Mouse (Mus musculus): ENCODE data around the gene Limk2. TPM values are rescaled to one million over a fixed set of nuclear protein-coding genes. Genes with fewer than 3 reads are reported as not detected.

Gene Limk2
- total RNA-seq, 2 experiments from 2014 or later: 95.5 to 98.4 TPM

GRCm38 (mm10) chr11:3297871-3298812 is 110.8 kb downstream of the Limk2 start:
- DNase-seq: no peak

- no peak for DNase-seq
Measured at GRCm38 (mm10) chr11:3296056-3296455, 112.9 kb downstream of the Limk2 start.

DNA sequence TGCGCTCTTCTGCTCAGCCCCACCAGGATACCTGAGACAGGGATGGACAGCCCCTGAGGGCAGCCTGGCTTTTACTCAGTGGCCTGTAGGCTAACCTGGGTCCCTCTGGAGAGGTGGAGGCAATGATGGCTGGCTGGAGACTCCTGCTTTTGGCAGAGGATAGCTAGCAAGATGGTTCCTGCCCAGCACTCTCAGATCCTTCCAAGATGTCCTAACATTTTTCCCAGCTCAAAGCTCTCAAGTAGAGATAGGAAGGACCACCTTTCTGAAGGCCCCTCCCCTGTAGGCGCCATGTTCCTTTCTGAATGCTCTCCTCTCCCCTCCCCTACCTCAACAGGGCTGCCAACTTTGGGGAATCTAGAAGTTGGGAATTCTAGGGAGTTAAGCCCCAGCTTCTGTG is 114.3 kb downstream of the Limk2 start:
- no peak for DNase-seq

Other genes starting within 250 kb of the Limk2 start
- 10 to 100 TPM; 66.4 to 85.4 TPM for gene Sfi1, start 215.7 kb downstream of the Limk2 start, total RNA-seq (2021)
- gene Eif4enif1, start 206.8 kb downstream of the Limk2 start, total RNA-seq (2021): 10 to 100 TPM; 67.2 to 71.1 TPM
- 100 to 1,000 TPM in 1 of 2 experiments, 10 to 100 TPM in 1; 96.5 to 101 TPM for gene Drg1, start 142.8 kb downstream of the Limk2 start, total RNA-seq (2021)
- 10 to 100 TPM; 52.1 to 54.1 TPM for gene Patz1, start 120.3 kb downstream of the Limk2 start, total RNA-seq (2021)
- gene Pik3ip1, start 78.8 kb downstream of the Limk2 start, total RNA-seq (2021): 10 to 100 TPM; 40.5 to 45.6 TPM
- 10 to 100 TPM; 25.6 to 27.4 TPM for gene Rnf185, start 43.2 kb upstream of the Limk2 start, total RNA-seq (2021)
- gene Pla2g3, start 79.1 kb upstream of the Limk2 start, total RNA-seq (2021): 1 to 10 TPM; 1.4 to 2.5 TPM
- 10 to 100 TPM; 73.7 to 95.8 TPM for gene Inpp5j, start 95.6 kb upstream of the Limk2 start, total RNA-seq (2021)
- 100 to 1,000 TPM; 187 to 193 TPM for gene Selenom, start 105.5 kb upstream of the Limk2 start, total RNA-seq (2021)
- 10 to 100 TPM in 1 of 2 experiments, 1 to 10 TPM in 1; 7.0 to 11.8 TPM for gene Smtn, start 131.4 kb upstream of the Limk2 start, total RNA-seq (2021)
- 10 to 100 TPM; 44.3 to 47.4 TPM for gene Morc2a, start 240.0 kb upstream of the Limk2 start, total RNA-seq (2021)

All from layer of hippocampus, postnatal 36 days (tissue).